Mouse (Mus musculus) intestine, embryonic 15.5 days (tissue): Measurements from ENCODE around the gene Comt. TPM values are rescaled to one million over a fixed set of nuclear protein-coding genes. Genes with fewer than 3 reads are reported as not detected.

Experiments used
- ATAC-seq: fragments of 200-750 bp; cut with Nextera tagmentation; 2 replicates; pipeline ENCODE4 v1.8.0; 2017; ENCODE audit warnings: moderate TSS enrichment, moderate library complexity
- H3K27ac ChIP-seq: fragments of 300-500 bp; sonication (generic); 2 replicates; pipeline ENCODE4 v1.5.1; 2015; ENCODE audit warnings: mild to moderate bottlenecking, inconsistent platforms
- H3K27me3 ChIP-seq: fragments of 300-500 bp; sonication (generic); replicated peaks from 2 replicates; pipeline ENCODE4 v1.6.1; 2015; ENCODE audit warnings: inconsistent platforms
- H3K36me3 ChIP-seq: fragments of 300-500 bp; sonication (generic); 2 replicates; pipeline ENCODE4 v1.6.1; 2015; ENCODE audit warnings: inconsistent platforms
- H3K4me1 ChIP-seq: fragments of 300-500 bp; sonication (generic); replicated peaks from 2 replicates; pipeline ENCODE4 v1.6.1; 2015; ENCODE audit warnings: inconsistent platforms
- H3K4me2 ChIP-seq: fragments of 300-500 bp; sonication (generic); replicated peaks from 2 replicates; pipeline ENCODE4 v1.6.1; 2015; ENCODE audit warnings: mild to moderate bottlenecking, inconsistent platforms
- H3K4me3 ChIP-seq: fragments of 300-500 bp; sonication (generic); replicated peaks from 2 replicates; pipeline ENCODE4 v1.5.1; 2015; ENCODE audit warnings: inconsistent platforms
- H3K9ac ChIP-seq: fragments of 300-500 bp; sonication (generic); 2 replicates; pipeline ENCODE4 v1.6.1; 2015; ENCODE audit warnings: inconsistent platforms
- H3K9me3 ChIP-seq: fragments of 300-500 bp; sonication (generic); 2 replicates; pipeline ENCODE4 v1.6.1; 2016; ENCODE audit warnings: inconsistent platforms
- WGBS: fragments of 180-500 bp; shearing (Covaris S2); methylation state at CpG from one replicate; pipeline ENCODE4 v1.1.7; 2015; 5-methylcytosine and 5-hydroxymethylcytosine counted together
- polyA plus RNA-seq: library from polyadenylated mRNA; unstranded; fragments of >200 nt; fragmentation: Nextera tagmentation; extraction: Ambion mirVana; gene quantifications from 2 replicates; pipeline ENCODE4 v1.2.1, GENCODE M21; 2015

Comt gene
- 89.5 and 97.1 TPM in 2 replicates for polyA plus RNA-seq

DNA sequence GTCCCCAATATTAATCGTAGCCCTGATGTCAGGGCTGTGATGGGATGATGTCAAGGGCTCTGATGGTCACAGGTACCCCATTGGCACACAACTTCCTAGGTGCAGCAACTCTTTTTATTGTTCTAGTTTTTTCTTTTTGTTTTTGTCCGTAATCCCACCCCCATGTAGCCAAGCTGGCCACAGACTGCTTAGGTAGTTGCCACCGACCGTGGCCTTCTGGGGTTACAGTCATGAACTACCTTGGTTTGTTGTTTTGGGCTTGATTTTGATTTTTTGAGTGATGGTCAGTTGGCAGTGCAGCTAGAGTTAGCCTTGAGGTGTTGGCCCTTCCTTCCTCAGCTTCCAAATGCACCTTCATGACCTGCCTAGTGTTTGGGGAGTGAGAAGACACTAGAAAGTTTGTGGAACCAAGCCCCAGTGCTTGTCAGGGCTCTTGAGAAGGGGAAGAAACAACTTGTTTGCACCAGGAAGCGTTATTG lies at the start of gene Comt:
TSS of gene Comt (minus strand) at position 51 of the 479 bp plus-strand sequence.
- 62% methylated on average over 5 of the region's 5 CpGs for WGBS

DNA sequence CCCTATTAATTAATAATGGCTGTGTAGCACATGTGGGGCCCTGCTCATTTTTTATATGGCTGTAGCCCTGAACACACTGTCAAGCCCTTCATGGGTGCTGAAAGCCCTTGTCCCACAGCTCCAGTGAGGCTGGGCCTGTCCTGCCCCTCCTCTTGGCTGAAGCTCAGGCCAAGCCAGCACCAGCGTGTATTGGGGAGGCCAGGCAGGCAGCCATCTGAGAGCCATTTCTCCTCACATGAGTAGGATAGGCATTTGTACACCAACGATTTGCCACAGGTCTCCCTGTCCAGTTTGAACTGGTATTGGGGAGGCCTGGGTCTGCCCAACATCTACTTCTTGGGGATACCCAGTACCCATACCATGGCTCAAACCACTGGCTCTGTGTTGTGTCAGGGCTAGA lies 47.4 kb upstream of the Comt start:
- H3K27ac ChIP-seq: no peak overlapping the region
- 78% methylated on average over 2 of the region's 2 CpGs for WGBS

More for the DNA sequence above, at the start of gene Comt:
- no peaks in the 10 kb centered on the region for H3K27me3 ChIP-seq
- H3K4me3 ChIP-seq: peak within 1 kb of the TSS; percentile 99
- H3K9me3 ChIP-seq: no peaks in the 10 kb centered on the region
- 0 out of 2 replicates have a peak, but pooled peaks cover 3% of the 10 kb centered on the region for H3K36me3 ChIP-seq
- 0 out of 2 replicates have a peak, but pooled peaks have one; percentile 5 for ATAC-seq
- peaks cover 22% of the 10 kb centered on the region for H3K4me1 ChIP-seq
- H3K9ac ChIP-seq: peak within 1 kb of the TSS; percentile 83
- peak within 1 kb of the TSS; percentile 84 for H3K27ac ChIP-seq
- peak within 1 kb of the TSS; percentile 85 for H3K4me2 ChIP-seq

DNA sequence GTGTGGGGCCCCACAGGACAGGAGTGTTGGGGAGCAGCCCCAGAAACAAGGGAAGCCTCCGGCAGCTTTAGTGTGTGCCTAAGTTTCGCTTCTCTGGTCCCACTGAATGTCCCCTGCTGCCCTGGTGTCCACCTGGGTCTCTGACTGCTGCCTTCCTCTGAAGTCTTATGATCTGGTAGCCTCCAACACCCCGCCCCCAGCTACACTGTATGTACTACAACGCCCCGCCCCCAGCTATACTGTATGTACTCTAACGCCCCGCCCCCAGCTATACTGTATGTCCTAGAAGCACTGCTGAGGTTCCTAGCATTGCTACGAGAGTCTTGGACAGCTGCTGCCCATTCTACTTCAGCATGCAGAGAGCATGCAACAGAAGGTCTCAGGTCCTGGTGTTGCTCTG lies 46.3 kb upstream of the Comt start:
- Histone ChIP-seq H3K36me3 (no peaks in the 10 kb centered on the region), H3K4me2 (no peak overlapping the region), H3K4me1 (no peaks in the 10 kb centered on the region), H3K9ac (no peak overlapping the region), H3K27me3 (no peaks in the 10 kb centered on the region), H3K4me3 (no peak overlapping the region), H3K27ac (no peak overlapping the region), H3K9me3 (no peaks in the 10 kb centered on the region)
- 88% methylated on average over 8 of the region's 8 CpGs for WGBS
- peak; percentile 77 for ATAC-seq

More for the DNA sequence above, 47.4 kb upstream of the Comt start:
- no peak overlapping the region for H3K4me3 ChIP-seq
- no peak for ATAC-seq
- H3K4me1 ChIP-seq: no peaks in the 10 kb centered on the region
- no peaks in the 10 kb centered on the region for H3K36me3 ChIP-seq
- H3K4me2 ChIP-seq: no peak overlapping the region
- H3K9me3 ChIP-seq: no peaks in the 10 kb centered on the region
- H3K27me3 ChIP-seq: no peaks in the 10 kb centered on the region
- no peak overlapping the region for H3K9ac ChIP-seq

DNA sequence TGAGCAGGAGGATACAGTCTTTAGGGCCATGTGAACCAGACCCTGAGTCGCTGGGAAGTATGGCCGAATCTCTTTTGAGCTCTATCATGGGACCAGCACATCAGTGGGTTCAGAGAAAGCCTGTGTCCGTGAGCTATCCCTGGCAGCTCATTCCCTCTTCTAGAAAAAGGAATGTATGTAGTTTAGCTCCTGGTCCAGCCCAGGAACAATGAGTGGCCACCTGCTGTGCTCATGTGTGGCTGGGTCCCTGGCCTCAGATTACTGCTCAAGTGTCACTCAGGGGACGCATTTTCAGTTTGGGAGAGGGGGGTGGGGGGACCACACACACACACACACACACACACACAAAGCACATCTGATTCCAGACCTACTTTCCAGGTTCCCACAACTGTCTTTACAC lies 45.8 kb upstream of the Comt start:
- 87% methylated on average over 4 of the region's 4 CpGs for WGBS
- H3K4me1 ChIP-seq: no peaks in the 10 kb centered on the region
- no peaks in the 10 kb centered on the region for H3K9me3 ChIP-seq
- H3K4me3 ChIP-seq: no peak overlapping the region
- no peak overlapping the region for H3K9ac ChIP-seq
- no peak for ATAC-seq
- no peak overlapping the region for H3K4me2 ChIP-seq
- no peaks in the 10 kb centered on the region for H3K36me3 ChIP-seq
- no peaks in the 10 kb centered on the region for H3K27me3 ChIP-seq
- no peak overlapping the region for H3K27ac ChIP-seq

DNA sequence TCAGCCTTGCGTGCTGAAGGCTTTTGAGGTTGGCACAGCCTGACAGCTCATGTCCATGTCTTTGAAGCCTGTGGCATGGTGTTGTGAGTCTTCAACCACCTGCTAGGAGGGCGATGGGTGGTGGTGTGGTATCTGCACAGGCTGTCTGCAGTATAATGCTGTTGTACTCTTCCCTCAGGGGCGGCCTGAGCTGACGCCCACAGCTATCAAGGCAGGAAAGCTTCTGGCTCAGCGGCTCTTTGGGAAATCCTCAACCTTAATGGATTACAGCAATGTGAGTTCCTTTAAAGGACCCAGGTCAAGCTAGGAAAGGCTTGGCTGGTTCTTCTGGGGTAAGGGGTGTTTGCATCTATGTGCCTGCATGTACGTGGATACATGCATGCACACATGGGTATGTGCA lies 45.3 kb upstream of the Comt start:
- no peak overlapping the region for H3K9ac ChIP-seq
- H3K4me2 ChIP-seq: no peak overlapping the region
- no peak overlapping the region for H3K4me3 ChIP-seq
- H3K36me3 ChIP-seq: no peaks in the 10 kb centered on the region
- H3K9me3 ChIP-seq: no peaks in the 10 kb centered on the region
- H3K4me1 ChIP-seq: no peaks in the 10 kb centered on the region
- no peak for ATAC-seq
- no peaks in the 10 kb centered on the region for H3K27me3 ChIP-seq
- 91% methylated on average over 6 of the region's 6 CpGs for WGBS
- H3K27ac ChIP-seq: no peak overlapping the region

DNA sequence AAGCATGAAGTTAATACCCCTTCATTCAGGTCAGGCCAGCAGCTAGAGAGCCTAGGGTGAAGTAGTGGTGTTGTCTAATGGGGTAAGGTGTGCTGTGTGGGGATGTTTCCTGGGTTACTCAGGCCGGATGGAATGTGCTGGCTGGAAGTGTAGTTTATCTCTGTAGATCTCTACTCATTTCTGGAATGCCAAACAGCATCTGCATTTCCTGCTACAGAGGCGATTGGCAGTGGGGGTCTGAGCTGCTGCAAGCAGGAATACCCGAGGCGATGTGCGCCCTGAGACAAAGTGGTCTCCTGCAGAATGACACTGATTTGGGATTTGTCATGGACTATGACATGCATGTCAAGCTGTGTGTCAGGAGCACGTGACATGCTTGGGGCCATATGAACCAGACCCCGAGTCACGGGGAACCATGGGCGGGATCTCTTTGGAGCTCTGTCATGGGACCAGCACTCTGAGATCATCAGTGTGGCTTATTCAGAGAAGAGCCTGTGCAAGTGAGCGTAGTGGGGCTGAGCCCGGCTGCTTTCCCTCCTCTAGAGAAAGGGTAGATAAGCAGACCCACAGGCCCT lies 44.8 kb upstream of the Comt start:
- Histone ChIP-seq H3K4me1 (no peaks in the 10 kb centered on the region), H3K4me3 (no peak overlapping the region), H3K4me2 (no peak overlapping the region), H3K9ac (no peak overlapping the region), H3K27ac (no peak overlapping the region), H3K36me3 (no peaks in the 10 kb centered on the region), H3K27me3 (no peaks in the 10 kb centered on the region), H3K9me3 (no peaks in the 10 kb centered on the region)
- whole genome bisulfite sequencing: 59% methylated on average over 11 of the region's 11 CpGs
- ATAC-seq: no peak

DNA sequence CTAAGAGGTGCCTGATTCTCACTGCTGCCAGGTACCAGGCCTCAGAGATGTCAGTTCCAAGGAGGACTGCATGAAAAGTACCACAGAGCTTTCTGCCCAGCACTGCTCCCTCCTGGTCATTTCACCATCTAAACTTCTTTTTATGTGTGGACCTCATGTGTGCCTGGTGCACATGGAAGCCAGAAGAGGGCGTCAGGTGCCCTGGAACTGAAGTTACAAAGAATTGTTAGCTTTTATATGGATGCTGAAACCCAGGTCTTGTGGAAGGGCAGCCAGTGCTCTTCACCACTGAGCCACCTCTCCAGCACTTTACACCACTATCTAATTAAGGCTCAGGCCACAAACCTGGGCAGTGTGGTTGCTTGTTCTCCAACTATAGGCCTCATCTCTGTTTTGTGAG lies 44.2 kb upstream of the Comt start:
- Histone ChIP-seq H3K27me3 (no peaks in the 10 kb centered on the region), H3K4me1 (no peaks in the 10 kb centered on the region), H3K4me2 (no peak overlapping the region), H3K9ac (no peak overlapping the region), H3K36me3 (no peaks in the 10 kb centered on the region), H3K4me3 (no peak overlapping the region), H3K9me3 (no peaks in the 10 kb centered on the region), H3K27ac (no peak overlapping the region)
- 33% methylated on average over 1 of the region's 1 CpGs for WGBS
- ATAC-seq: no peak

DNA sequence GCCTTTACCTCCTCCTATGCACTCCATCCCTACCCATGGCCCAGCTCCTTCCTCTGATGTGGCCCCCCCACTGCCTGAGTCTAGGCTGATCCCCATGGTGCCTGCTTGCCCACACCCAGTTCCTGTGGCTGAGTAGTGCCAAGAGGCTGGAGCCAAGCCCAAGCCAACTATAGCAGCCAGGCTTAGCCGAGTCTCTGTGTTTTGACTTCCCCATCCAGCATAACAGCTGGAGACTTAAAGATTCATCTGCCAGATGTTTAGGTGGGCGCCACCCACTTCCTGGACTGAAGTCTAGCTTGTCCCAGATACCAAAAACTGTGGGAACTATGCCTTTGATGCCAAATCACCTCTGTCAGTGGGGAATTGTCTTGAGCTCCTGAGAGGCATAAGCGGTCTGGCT lies 37.6 kb upstream of the Comt start:
- 59% methylated on average over 3 of the region's 3 CpGs for WGBS

DNA sequence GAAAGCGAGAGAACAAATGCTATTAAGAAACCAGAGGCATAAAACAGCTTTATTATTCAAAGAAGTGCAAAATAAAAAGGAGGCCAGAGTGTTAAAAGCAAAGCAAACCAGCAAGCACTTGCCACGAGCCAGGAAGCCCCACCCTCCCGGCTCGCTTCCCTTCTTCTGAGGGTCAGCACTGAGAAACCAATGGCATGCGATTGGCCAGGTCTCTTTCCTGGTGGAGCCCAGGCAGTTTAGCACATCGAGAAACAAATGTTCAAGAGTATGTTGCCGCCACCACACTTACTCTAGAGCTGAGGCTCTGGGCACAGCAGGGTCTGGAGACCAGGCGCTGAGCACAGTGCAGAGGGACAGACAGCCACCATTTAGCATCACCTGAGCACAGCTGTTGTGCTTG lies 35.9 kb upstream of the Comt start:
- 58% methylated on average over 8 of the region's 8 CpGs for WGBS
- no peak overlapping the region for H3K9ac ChIP-seq
- no peaks in the 10 kb centered on the region for H3K9me3 ChIP-seq
- no peak overlapping the region for H3K4me2 ChIP-seq
- H3K27ac ChIP-seq: no peak overlapping the region
- ATAC-seq: no peak
- H3K27me3 ChIP-seq: no peaks in the 10 kb centered on the region
- no peaks in the 10 kb centered on the region for H3K36me3 ChIP-seq
- H3K4me3 ChIP-seq: no peak overlapping the region
- peaks cover 18% of the 10 kb centered on the region for H3K4me1 ChIP-seq

More for the DNA sequence above, 37.6 kb upstream of the Comt start:
- no peak overlapping the region for H3K4me3 ChIP-seq
- ATAC-seq: no peak
- H3K4me2 ChIP-seq: no peak overlapping the region
- no peak overlapping the region for H3K9ac ChIP-seq
- no peaks in the 10 kb centered on the region for H3K9me3 ChIP-seq
- no peak overlapping the region for H3K27ac ChIP-seq
- H3K27me3 ChIP-seq: no peaks in the 10 kb centered on the region
- H3K36me3 ChIP-seq: no peaks in the 10 kb centered on the region
- H3K4me1 ChIP-seq: peaks cover 12% of the 10 kb centered on the region

DNA sequence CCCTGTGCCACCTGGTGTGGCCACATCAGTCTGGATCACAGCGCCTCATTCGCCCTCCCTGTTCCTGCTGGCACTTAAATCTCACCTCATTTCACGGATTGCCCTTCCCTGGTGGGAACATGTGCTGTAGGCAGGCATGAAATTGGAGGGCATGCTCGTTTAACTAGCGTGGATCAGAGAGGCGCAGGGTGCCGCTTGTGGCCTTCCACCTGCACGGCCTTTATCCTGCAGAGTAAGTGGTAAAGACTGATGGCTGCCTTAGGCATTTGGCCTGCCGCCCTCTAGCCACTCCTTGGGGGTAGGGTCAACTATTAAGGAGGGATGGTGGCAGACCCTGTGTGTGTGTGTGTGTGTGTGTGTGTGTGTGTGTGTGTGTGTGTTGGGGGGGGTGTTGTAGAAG lies 35.4 kb upstream of the Comt start:
- Histone ChIP-seq H3K27ac (no peak overlapping the region), H3K4me1 (peaks cover 18% of the 10 kb centered on the region), H3K27me3 (no peaks in the 10 kb centered on the region), H3K4me3 (no peak overlapping the region), H3K9me3 (no peaks in the 10 kb centered on the region), H3K9ac (no peak overlapping the region), H3K36me3 (0 out of 2 replicates have a peak, but pooled peaks cover 1% of the 10 kb centered on the region), H3K4me2 (no peak overlapping the region)
- ATAC-seq: no peak
- 84% methylated on average over 9 of the region's 9 CpGs for WGBS

DNA sequence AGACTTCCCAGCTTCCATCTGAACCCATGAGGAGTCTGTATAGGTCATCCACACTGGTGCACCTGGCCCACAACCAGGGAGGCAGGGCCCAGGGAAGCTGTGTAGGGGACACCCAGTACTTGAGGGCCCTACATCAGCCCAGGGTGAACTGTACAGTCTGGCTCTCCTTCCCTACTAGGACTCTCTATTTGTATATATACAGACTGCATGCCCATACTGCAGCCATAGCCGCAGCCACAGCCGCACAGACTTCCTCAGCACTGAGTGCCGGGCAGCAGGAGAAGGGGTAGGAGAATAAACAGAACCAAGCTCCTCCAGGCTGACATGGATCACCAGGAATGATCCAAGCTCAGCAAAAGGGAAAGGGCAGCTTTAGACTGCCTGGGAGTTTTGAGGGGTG lies 34.2 kb upstream of the Comt start:
- Histone ChIP-seq H3K4me1 (peaks cover 18% of the 10 kb centered on the region), H3K4me2 (no peak overlapping the region), H3K27ac (no peak overlapping the region), H3K9me3 (no peaks in the 10 kb centered on the region), H3K27me3 (no peaks in the 10 kb centered on the region), H3K4me3 (no peak overlapping the region), H3K36me3 (0 out of 2 replicates have a peak, but pooled peaks cover 4% of the 10 kb centered on the region), H3K9ac (no peak overlapping the region)
- no peak for ATAC-seq
- 57% methylated on average over 3 of the region's 3 CpGs for WGBS

DNA sequence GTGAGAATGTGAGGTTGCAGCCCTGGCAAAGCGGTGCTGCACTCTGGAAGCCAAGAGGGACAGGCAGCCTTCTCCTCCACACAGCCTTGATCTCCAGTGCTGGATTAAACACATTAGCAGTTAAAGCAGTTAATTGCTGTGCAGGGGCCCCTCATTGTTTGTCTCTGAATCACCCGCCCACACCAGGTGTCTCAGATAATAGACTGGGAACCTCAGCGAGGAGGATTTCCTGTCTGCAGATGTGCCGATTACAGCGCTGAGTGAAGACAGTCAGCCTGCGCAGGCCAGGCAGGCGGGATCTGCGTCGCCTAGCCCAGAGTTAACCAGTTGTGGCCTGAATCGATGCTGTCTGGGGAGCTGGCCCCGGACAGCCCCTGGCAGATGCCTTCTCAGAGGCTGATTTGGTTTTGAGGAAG lies 33.3 kb upstream of the Comt start:
- H3K27me3 ChIP-seq: no peaks in the 10 kb centered on the region
- H3K4me2 ChIP-seq: peak overlapping the region; percentile 44
- peaks cover 18% of the 10 kb centered on the region for H3K4me1 ChIP-seq
- 0 out of 2 replicates have a peak, but pooled peaks cover 4% of the 10 kb centered on the region for H3K36me3 ChIP-seq
- peak; percentile 88 for ATAC-seq
- H3K9me3 ChIP-seq: no peaks in the 10 kb centered on the region
- WGBS: 5% methylated on average over 11 of the region's 11 CpGs
- H3K4me3 ChIP-seq: no peak overlapping the region
- H3K27ac ChIP-seq: peak overlapping the region; percentile 36; the same call in 1 of the 2 replicates
- peak overlapping the region; percentile 26 for H3K9ac ChIP-seq
